Mouse (Mus musculus): ENCODE results near the gene Sec23ip. TPM values are rescaled to one million over a fixed set of nuclear protein-coding genes. Genes with fewer than 3 reads are reported as not detected.

Gene Sec23ip
- polyA plus RNA-seq, 1 experiment from 2014 or later, result 42.8 TPM

DNA sequence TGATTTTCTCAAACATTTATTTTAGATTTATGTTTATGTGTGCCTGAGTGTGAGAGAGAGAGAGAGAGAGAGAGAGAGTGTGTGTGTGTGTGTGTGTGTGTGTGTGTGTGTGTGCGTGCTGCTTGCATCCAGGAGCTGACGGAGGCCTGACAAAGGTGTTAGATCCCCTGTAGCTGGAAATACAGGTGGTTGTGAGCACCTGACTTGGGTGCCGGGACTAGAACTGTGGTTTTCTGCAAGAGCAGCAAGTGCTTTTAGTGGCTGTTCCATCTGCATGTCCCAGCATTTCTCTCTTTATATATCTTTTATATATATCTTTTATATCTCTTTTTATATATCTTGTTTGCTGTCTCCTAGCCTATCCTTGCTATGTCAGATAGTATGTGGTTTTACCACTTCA, 37.1 kb downstream of the Sec23ip start:
- Histone ChIP-seq H3K9me3 (no peaks in the 10 kb centered on the region), H3K27ac (replicated peaks) (no peak overlapping the region), H3K4me2 (replicated peaks) (no peak overlapping the region), H3K4me1 (no peaks in the 10 kb centered on the region), H3K4me3 (no peak overlapping the region), H3K27me3 (no peaks in the 10 kb centered on the region), H3K36me3 (peaks cover 87% of the 10 kb centered on the region), H3K9ac (replicated peaks) (no peak overlapping the region)
- no peak for ATAC-seq (ENCODE audit: low FRiP score, low read depth)
- WGBS, result 100% methylated on average over 2 of the region's 3 CpGs

DNA sequence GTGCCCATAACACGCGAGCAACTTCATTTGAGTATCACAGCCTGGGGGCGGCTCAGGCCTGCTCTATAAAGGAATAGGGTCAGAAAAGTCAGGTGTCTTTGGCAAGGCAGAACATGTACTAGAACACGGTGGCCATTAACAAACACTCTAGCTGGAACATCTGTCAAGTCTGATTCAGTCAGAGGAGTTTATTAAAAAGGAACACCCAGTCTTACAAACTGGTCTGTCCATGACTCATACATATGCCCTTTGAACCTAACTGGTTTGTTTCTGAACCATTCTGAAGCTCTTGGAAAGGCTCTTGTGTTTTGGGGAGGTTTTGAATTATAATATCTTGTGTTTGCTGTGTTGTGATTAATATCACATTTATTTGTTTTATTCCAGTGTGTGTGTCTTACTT, 45.3 kb downstream of the Sec23ip start:
- H3K9ac ChIP-seq (replicated peaks), result no peak overlapping the region
- H3K4me3 ChIP-seq, result no peak overlapping the region
- H3K27me3 ChIP-seq, result no peaks in the 10 kb centered on the region
- H3K36me3 ChIP-seq, result peaks cover 17% of the 10 kb centered on the region
- no peak for ATAC-seq (ENCODE audit: low FRiP score, low read depth)
- H3K9me3 ChIP-seq, result no peaks in the 10 kb centered on the region
- H3K4me2 ChIP-seq (replicated peaks), result no peak overlapping the region
- WGBS, result 89% methylated on average over 4 of the region's 4 CpGs
- H3K4me1 ChIP-seq, result no peaks in the 10 kb centered on the region
- no peak overlapping the region for H3K27ac ChIP-seq (replicated peaks)

DNA sequence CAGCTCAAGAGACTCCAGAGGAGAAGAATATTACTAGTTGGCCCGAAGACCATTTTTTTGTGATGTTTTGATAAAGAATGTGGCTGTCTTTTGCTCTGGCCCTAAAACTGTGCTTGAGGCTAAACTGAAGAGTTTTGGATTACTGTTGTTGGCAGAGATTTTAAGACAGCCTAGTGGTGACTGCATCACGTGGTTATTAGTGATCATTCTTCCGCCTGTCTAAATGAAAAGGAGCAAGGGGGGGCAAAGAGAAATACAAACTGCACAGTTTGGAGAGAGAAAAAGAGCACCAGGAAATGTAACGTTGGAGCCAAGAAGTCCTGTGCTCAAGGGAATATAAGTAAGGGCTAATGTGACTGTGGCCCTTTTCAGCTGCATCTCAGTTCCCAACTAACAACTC, 48.7 kb downstream of the Sec23ip start:
- no peaks in the 10 kb centered on the region for H3K27me3 ChIP-seq
- no peak overlapping the region for H3K27ac ChIP-seq (replicated peaks)
- no peaks in the 10 kb centered on the region for H3K36me3 ChIP-seq
- no peak for ATAC-seq (ENCODE audit: low FRiP score, low read depth)
- no peak overlapping the region for H3K4me2 ChIP-seq (replicated peaks)
- H3K4me3 ChIP-seq, result no peak overlapping the region
- H3K9me3 ChIP-seq, result no peaks in the 10 kb centered on the region
- no peak overlapping the region for H3K9ac ChIP-seq (replicated peaks)
- H3K4me1 ChIP-seq, result no peaks in the 10 kb centered on the region
- 90% methylated on average over 4 of the region's 4 CpGs for WGBS

DNA sequence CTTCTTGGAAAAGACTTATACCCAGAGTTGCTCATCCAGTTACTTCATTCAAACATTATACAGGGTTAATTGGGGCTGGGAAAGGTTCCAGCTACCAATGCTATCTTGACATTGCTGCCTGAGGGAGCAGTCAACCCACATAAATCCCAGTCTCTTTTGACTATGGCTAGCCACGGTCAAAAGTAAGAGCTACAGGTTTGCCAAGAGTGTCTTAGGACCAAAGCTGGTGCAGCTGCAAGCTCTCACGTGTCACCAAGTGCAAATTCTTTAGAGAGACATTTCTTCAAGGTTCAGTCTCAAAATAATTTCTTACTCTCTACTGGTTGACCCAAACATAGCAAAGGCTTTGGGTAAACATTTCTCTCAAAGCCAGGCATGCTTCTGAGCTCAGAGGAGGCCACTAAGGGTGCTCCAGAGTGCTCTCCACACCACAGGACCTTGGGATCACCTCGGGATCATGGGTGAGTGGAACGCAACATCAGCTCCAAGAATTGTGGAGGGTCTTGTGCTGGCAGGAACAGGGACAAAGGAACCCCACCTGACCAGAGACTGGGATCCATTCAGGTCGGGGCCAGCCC, 80.3 kb downstream of the Sec23ip start:
- Histone ChIP-seq H3K36me3 (no peaks in the 10 kb centered on the region), H3K4me1 (no peaks in the 10 kb centered on the region), H3K4me3 (no peak overlapping the region), H3K27me3 (peaks cover 36% of the 10 kb centered on the region), H3K27ac (replicated peaks) (no peak overlapping the region), H3K9ac (replicated peaks) (no peak overlapping the region), H3K9me3 (no peaks in the 10 kb centered on the region), H3K4me2 (replicated peaks) (no peak overlapping the region)
- ATAC-seq (ENCODE audit: low FRiP score, low read depth), result no peak
- WGBS, result 87% methylated on average over 5 of the region's 5 CpGs

DNA sequence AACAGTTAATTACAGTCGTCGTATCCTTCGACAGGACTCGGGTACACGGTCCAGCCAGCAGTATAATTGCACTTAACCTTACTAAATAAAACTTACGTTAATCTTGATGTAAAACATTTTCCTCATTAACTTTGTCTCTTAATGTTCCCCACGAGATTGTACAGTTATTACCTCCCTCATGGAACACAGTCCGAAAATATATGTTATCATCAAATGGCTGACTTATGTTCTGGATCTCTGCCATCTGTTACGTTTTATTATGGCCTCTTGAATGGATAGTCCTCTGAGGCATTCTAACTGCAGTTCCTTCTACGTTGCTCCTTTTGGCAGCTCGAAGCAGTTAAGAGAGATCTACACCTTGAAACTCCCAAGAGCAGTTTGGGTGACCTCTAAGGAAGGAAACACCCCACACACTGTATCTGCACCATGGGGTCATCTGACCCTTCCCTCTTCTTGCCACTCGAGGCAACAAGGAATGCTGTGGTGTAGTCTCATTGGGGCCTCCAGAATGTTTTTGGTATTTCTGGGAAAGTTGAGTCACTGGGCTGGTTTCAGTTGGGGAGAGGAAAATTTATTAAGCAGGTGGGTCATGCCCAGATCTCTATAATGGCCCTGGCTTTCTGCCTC, 87.8 kb downstream of the Sec23ip start:
- H3K4me3 ChIP-seq, result no peak overlapping the region
- H3K36me3 ChIP-seq, result no peaks in the 10 kb centered on the region
- WGBS, result 83% methylated on average over 12 of the region's 12 CpGs
- no peak overlapping the region for H3K27ac ChIP-seq (replicated peaks)
- H3K4me2 ChIP-seq (replicated peaks), result no peak overlapping the region
- no peak overlapping the region for H3K9ac ChIP-seq (replicated peaks)
- H3K27me3 ChIP-seq, result peaks cover 56% of the 10 kb centered on the region
- ATAC-seq (ENCODE audit: low FRiP score, low read depth), result no peak
- no peaks in the 10 kb centered on the region for H3K4me1 ChIP-seq
- H3K9me3 ChIP-seq, result no peaks in the 10 kb centered on the region

DNA sequence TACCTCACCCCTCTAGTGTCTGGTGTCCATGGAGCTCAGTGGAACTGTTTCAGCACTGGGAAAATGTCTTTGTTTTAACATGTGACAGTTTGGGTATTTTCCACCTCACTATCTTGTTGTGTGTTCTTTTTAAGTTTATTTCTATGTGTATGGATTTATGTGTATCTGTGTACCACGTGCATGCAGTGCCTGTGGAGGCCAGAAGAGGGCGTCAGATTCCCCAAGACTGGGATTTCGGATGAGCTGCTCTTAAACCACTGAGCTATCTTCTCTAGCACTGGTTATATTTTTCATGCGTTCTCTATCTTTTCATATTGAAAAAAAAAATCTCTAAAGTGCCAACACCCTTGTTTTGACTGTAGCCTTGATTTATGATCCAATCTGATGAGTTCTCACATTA, 88.5 kb downstream of the Sec23ip start:
- ATAC-seq (ENCODE audit: low FRiP score, low read depth), result no peak
- Histone ChIP-seq H3K4me3 (no peak overlapping the region), H3K27me3 (peaks cover 56% of the 10 kb centered on the region), H3K9me3 (no peaks in the 10 kb centered on the region), H3K4me2 (replicated peaks) (no peak overlapping the region), H3K9ac (replicated peaks) (no peak overlapping the region), H3K4me1 (no peaks in the 10 kb centered on the region), H3K36me3 (no peaks in the 10 kb centered on the region), H3K27ac (replicated peaks) (no peak overlapping the region)
- 82% methylated on average over 4 of the region's 4 CpGs for WGBS

Small RNAs within 50 kb of the gene (microRNA-seq; reads per million reads assigned to microRNA genes)
- not detected for gene Gm25778

Other genes with a start within 250 kb of the Sec23ip start
- gene Bag3, start 221.3 kb upstream of the Sec23ip start, polyA plus RNA-seq (2016; fragmentation: Nextera tagmentation; extraction: Ambion mirVana), result 3.9 and 4.6 TPM in 2 replicates
- gene Inpp5f, start 133.6 kb upstream of the Sec23ip start, polyA plus RNA-seq (2016; fragmentation: Nextera tagmentation; extraction: Ambion mirVana), result 143 and 157 TPM in 2 replicates
- 74.8 and 78.8 TPM in 2 replicates for gene Mcmbp, start 4.4 kb upstream of the Sec23ip start, polyA plus RNA-seq (2016; fragmentation: Nextera tagmentation; extraction: Ambion mirVana)